Mouse (Mus musculus) intestine, embryonic 16.5 days (tissue): ENCODE measurements around the gene Gas2l1. TPM values are rescaled to one million over a fixed set of nuclear protein-coding genes. Genes with fewer than 3 reads are reported as not detected.

Source experiments
- ATAC-seq: fragments of 200-750 bp; cut with Nextera tagmentation; 2 replicates; pipeline ENCODE4 v1.8.0; 2017; ENCODE audit warnings: moderate TSS enrichment, moderate library complexity
- H3K27ac ChIP-seq: fragments of 300-500 bp; sonication (generic); 2 replicates; pipeline ENCODE4 v1.5.1; 2014; ENCODE audit warnings: mild to moderate bottlenecking, low read length
- H3K27me3 ChIP-seq: fragments of 300-500 bp; sonication (generic); replicated peaks from 2 replicates; pipeline ENCODE4 v1.6.1; 2014; ENCODE audit warnings: low read length, control low read depth, mixed read lengths; ENCODE audit not compliant: control insufficient read depth, insufficient read depth
- H3K36me3 ChIP-seq: fragments of 300-500 bp; sonication (generic); 2 replicates; pipeline ENCODE4 v1.6.1; 2014; ENCODE audit warnings: low read length, control low read depth; ENCODE audit not compliant: control insufficient read depth, insufficient read depth
- H3K4me1 ChIP-seq: fragments of 300-500 bp; sonication (generic); 2 replicates; pipeline ENCODE4 v1.6.1; 2014; ENCODE audit warnings: low read length, control low read depth, mixed read lengths; ENCODE audit not compliant: control insufficient read depth, insufficient read depth
- H3K4me2 ChIP-seq: fragments of 300-500 bp; sonication (generic); 2 replicates; pipeline ENCODE4 v1.6.1; 2014; ENCODE audit warnings: low read depth, low read length, control low read depth
- H3K4me3 ChIP-seq: fragments of 300-500 bp; sonication (generic); 2 replicates; pipeline ENCODE4 v1.5.1; 2014; ENCODE audit warnings: mild to moderate bottlenecking, low read length
- H3K9ac ChIP-seq: fragments of 300-500 bp; sonication (generic); 2 replicates; pipeline ENCODE4 v1.6.1; 2014; ENCODE audit warnings: low read depth, low read length
- H3K9me3 ChIP-seq: fragments of 300-500 bp; sonication (generic); 2 replicates; pipeline ENCODE4 v1.6.1; 2016; ENCODE audit warnings: low read length, control low read depth; ENCODE audit not compliant: control insufficient read depth
- WGBS: fragments of 180-500 bp; shearing (Covaris S2); extraction: QIAGEN DNeasy Blood & Tissue Kit; methylation state at CpG from one replicate; pipeline ENCODE4 v1.1.7; 2014; 5-methylcytosine and 5-hydroxymethylcytosine counted together
- microRNA-seq: library from miRNA; unstranded; fragments of <30 nt; microRNA quantifications from one replicate; pipeline ENCODE4, GENCODE M21; 2016
- polyA plus RNA-seq: library from polyadenylated mRNA; unstranded; fragments of >200 nt; fragmentation: Nextera tagmentation; extraction: Ambion mirVana; gene quantifications from 2 replicates; pipeline ENCODE4 v1.2.1, GENCODE M21; 2015

Gas2l1 gene
- polyA plus RNA-seq, 1 experiment from 2014 or later, result 17.5 TPM

- Histone ChIP-seq H3K27ac (no peak overlapping the region), H3K9ac (no peak overlapping the region), H3K27me3 (no peaks in the 10 kb centered on the region), H3K9me3 (no peaks in the 10 kb centered on the region), H3K4me2 (no peak overlapping the region), H3K4me3 (no peak overlapping the region), H3K4me1 (0 out of 2 replicates have a peak, but pooled peaks cover 4% of the 10 kb centered on the region), H3K36me3 (0 out of 2 replicates have a peak, but pooled peaks cover 5% of the 10 kb centered on the region)
- 77% methylated on average over 3 of the region's 3 CpGs for WGBS
- ATAC-seq, result 0 out of 2 replicates have a peak, but pooled peaks have one; percentile 39
Observed at GRCm38 (mm10) chr11:5009354-5010074, 55.6 kb downstream of the Gas2l1 start.

- WGBS, result 76% methylated on average over 3 of the region's 3 CpGs
- Histone ChIP-seq H3K36me3 (0 out of 2 replicates have a peak, but pooled peaks cover 5% of the 10 kb centered on the region), H3K9me3 (no peaks in the 10 kb centered on the region), H3K27me3 (no peaks in the 10 kb centered on the region), H3K9ac (no peak overlapping the region), H3K27ac (no peak overlapping the region), H3K4me2 (no peak overlapping the region), H3K4me1 (0 out of 2 replicates have a peak, but pooled peaks cover 4% of the 10 kb centered on the region), H3K4me3 (no peak overlapping the region)
- ATAC-seq, result no peak
Observed at GRCm38 (mm10) chr11:5008867-5009266, 56.3 kb downstream of the Gas2l1 start.

GRCm38 (mm10) chr11:5007186-5007585, 57.9 kb downstream of the Gas2l1 start:
- ATAC-seq, result no peak
- Histone ChIP-seq H3K9ac (no peak overlapping the region), H3K27ac (no peak overlapping the region), H3K27me3 (no peaks in the 10 kb centered on the region), H3K9me3 (no peaks in the 10 kb centered on the region), H3K4me3 (no peak overlapping the region), H3K36me3 (0 out of 2 replicates have a peak, but pooled peaks cover 5% of the 10 kb centered on the region), H3K4me2 (no peak overlapping the region), H3K4me1 (0 out of 2 replicates have a peak, but pooled peaks cover 4% of the 10 kb centered on the region)
- WGBS, result 71% methylated on average over 1 of the region's 1 CpGs

- 85% methylated on average over 2 of the region's 2 CpGs for WGBS
Observed at GRCm38 (mm10) chr11:5005528-5005927, 59.6 kb downstream of the Gas2l1 start.

More at GRCm38 (mm10) chr11:5005528-5005927, 59.6 kb downstream of the Gas2l1 start:
- no peak overlapping the region for H3K4me3 ChIP-seq
- no peak overlapping the region for H3K9ac ChIP-seq
- H3K4me2 ChIP-seq, result no peak overlapping the region
- no peaks in the 10 kb centered on the region for H3K36me3 ChIP-seq
- H3K9me3 ChIP-seq, result no peaks in the 10 kb centered on the region
- H3K27ac ChIP-seq, result peak overlapping the region; percentile 7; the same call in 1 of the 2 replicates
- 0 out of 2 replicates have a peak, but pooled peaks cover 4% of the 10 kb centered on the region for H3K4me1 ChIP-seq
- no peaks in the 10 kb centered on the region for H3K27me3 ChIP-seq
- ATAC-seq, result peak; percentile 69

Small RNA genes lying within 50 kb of the gene (microRNA-seq; reads per million reads assigned to microRNA genes)
- not detected for gene Gm47296

Other genes with a start within 250 kb of the Gas2l1 start
- gene Nf2, start 215.8 kb downstream of the Gas2l1 start, polyA plus RNA-seq, result 38.0 and 38.8 TPM in 2 replicates
- gene Nipsnap1, start 191.4 kb downstream of the Gas2l1 start, polyA plus RNA-seq, result 112 and 119 TPM in 2 replicates
- gene Thoc5, start 170.0 kb downstream of the Gas2l1 start, polyA plus RNA-seq, result 30.3 and 32.7 TPM in 2 replicates
- 0.55 and 0.61 TPM in 2 replicates for gene Nefh, start 117.3 kb downstream of the Gas2l1 start, polyA plus RNA-seq
- 81.2 and 85.4 TPM in 2 replicates for gene Ap1b1, start 78.5 kb downstream of the Gas2l1 start, polyA plus RNA-seq
- 0.69 and 0.71 TPM in 2 replicates for gene Rasl10a, start 7.2 kb downstream of the Gas2l1 start, polyA plus RNA-seq
- 27.8 and 32.5 TPM in 2 replicates for gene Rhbdd3, start 33.6 kb upstream of the Gas2l1 start, polyA plus RNA-seq
- 499 and 529 TPM in 2 replicates for gene Ewsr1, start 33.9 kb upstream of the Gas2l1 start, polyA plus RNA-seq
- 112 and 120 TPM in 2 replicates for gene Emid1, start 86.9 kb upstream of the Gas2l1 start, polyA plus RNA-seq
- gene Kremen1, start 196.2 kb upstream of the Gas2l1 start, polyA plus RNA-seq, result 9.1 and 10.5 TPM in 2 replicates